Mouse (Mus musculus) layer of hippocampus, postnatal 10 days (tissue): ENCODE results near the gene Cdip1. TPM values are rescaled to one million over a fixed set of nuclear protein-coding genes. Genes with fewer than 3 reads are reported as not detected.

Source experiments
- DNase-seq, 2 experiments: peaks; one replicate each; pipeline ENCODE4 v3.0.0; 2021; ENCODE audit warnings: low spot score in 2 of 2
- total RNA-seq, 2 experiments: library from RNA; stranded (reverse); gene quantifications; 2 replicates each; pipeline ENCODE4 v1.2.3; 2021

The Cdip1 gene
- total RNA-seq, 2 experiments from 2014 or later, result 137 to 139 TPM

DNA sequence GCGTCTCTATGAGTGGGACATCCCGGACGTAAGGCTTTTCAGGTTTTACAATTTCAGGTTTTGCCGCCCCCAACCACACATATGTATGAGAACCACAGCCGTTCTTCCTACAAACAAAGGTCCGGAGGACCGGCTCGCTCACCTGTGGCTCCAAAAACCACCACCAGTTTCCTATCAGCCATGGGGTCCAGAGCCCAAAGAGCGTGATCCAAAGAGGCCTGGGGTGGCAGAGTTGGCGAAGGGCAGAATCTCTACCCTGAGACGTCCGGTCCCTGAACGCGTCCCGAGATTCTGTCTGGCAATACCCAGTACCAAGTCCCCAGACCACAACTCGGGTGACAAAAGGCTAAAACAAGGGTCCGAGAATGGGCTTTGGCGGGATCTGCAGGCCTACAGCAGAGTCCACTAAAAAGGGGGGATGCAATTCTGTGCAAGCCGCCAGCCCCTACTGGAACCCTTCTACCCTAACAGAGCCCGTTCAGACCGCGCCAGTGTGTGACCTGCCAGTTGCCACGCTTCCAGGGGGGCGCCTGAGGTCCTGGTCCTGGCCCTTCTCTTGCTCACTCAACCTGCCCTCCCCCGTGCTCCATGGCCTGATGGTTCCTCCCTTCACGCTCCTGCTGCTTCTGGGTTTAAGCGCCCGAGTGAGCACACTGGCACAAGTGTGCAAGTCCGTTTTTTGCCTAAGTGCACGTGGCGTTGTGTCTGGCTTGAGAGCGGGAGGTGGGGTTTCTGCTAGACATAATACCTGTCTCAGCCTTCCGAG, 71.2 kb downstream of the Cdip1 start, which contains the start of gene Nmral1:
TSS of gene Nmral1 (minus strand) at position 604 of the 766 bp plus-strand sequence.
- peak; percentile 62 to 71 for DNase-seq

GRCm38 (mm10) chr16:4717866-4718265, 72.2 kb downstream of the Cdip1 start:
- no peak for DNase-seq

- no peak for DNase-seq
Observed at GRCm38 (mm10) chr16:4713861-4714710, 76.0 kb downstream of the Cdip1 start.

GRCm38 (mm10) chr16:4711173-4711572, 78.9 kb downstream of the Cdip1 start:
- no peak for DNase-seq

- no peak for DNase-seq
Observed at GRCm38 (mm10) chr16:4705541-4705940, 84.6 kb downstream of the Cdip1 start.

DNA sequence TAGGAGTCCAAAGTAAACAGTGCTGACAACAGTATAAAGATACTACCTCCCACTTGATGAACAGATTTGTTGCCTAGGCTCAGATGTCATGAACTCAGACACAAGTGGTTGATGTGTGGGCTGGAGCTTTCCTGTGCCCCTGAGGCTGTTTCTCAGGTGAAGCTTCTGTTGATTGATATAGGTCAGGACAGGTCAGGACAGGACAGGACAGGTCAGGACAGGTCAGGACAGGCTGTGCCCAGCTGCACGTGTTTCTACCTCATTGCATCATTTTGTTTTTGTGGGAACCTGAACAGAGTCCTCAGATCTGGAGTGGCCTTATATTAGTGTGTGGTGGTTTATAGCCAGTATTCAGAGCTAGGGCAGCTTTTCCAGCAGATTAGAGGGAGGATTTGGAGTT, 87.4 kb downstream of the Cdip1 start:
- DNase-seq, result no peak

- no peak for DNase-seq
Observed at GRCm38 (mm10) chr16:4701211-4701610, 88.9 kb downstream of the Cdip1 start.

Other genes with a start within 250 kb of the Cdip1 start
- 10 to 100 TPM; 25.4 to 25.7 TPM for gene Srl, start 248.5 kb downstream of the Cdip1 start, total RNA-seq
- gene Tfap4, start 230.4 kb downstream of the Cdip1 start, total RNA-seq, result 1 to 10 TPM; 4.2 to 4.3 TPM
- gene Glis2, start 195.6 kb downstream of the Cdip1 start, total RNA-seq, result 10 to 100 TPM; 23.8 to 26.5 TPM
- 10 to 100 TPM; 71.0 to 77.1 TPM for gene Pam16, start 165.3 kb downstream of the Cdip1 start, total RNA-seq
- 1 to 10 TPM; 5.1 to 5.7 TPM for gene Vasn, start 150.4 kb downstream of the Cdip1 start, total RNA-seq
- gene Dnaja3, start 150.3 kb downstream of the Cdip1 start, total RNA-seq, result 10 to 100 TPM; 52.7 to 55.1 TPM
- gene Coro7, start 110.5 kb downstream of the Cdip1 start, total RNA-seq, result 100 to 1,000 TPM in 1 of 2 experiments, 10 to 100 TPM in 1; 93.5 to 116 TPM
- gene Nmral1, start 70.9 kb downstream of the Cdip1 start, total RNA-seq, result 10 to 100 TPM; 12.8 to 15.0 TPM
- gene Hmox2, start 63.9 kb downstream of the Cdip1 start, total RNA-seq, result 10 to 100 TPM; 74.1 to 74.5 TPM
- not detected for gene 4930562C15Rik, start 45.1 kb upstream of the Cdip1 start, total RNA-seq
- 10 to 100 TPM; 68.9 to 74.7 TPM for gene Ubald1, start 90.0 kb upstream of the Cdip1 start, total RNA-seq
- gene Mgrn1, start 96.0 kb upstream of the Cdip1 start, total RNA-seq, result 100 to 1,000 TPM; 164 to 168 TPM
- 10 to 100 TPM; 67.0 to 76.3 TPM for gene Nudt16l1, start 148.5 kb upstream of the Cdip1 start, total RNA-seq
- gene Anks3, start 173.9 kb upstream of the Cdip1 start, total RNA-seq, result 10 to 100 TPM; 55.4 to 61.0 TPM
- not detected for gene Sept12, start 207.6 kb upstream of the Cdip1 start, total RNA-seq
- not detected for gene Smim22, start 217.0 kb upstream of the Cdip1 start, total RNA-seq
- gene Rogdi, start 223.3 kb upstream of the Cdip1 start, total RNA-seq, result 100 to 1,000 TPM; 202 to 206 TPM